Mouse (Mus musculus) NIH3T3 (cell line): ENCODE results near the gene Gigyf2.
"Not testable (repeated sequence)": the region's sequence is repeated elsewhere in the genome, so short reads cannot be mapped to it uniquely, and the experiment has no call there.

Source experiments
- DNase-seq: peaks from one replicate; pipeline ENCODE4 v3.0.0-alpha.2; 2012; ENCODE audit warnings: low read depth

Gene Gigyf2

GRCm38 (mm10) chr1:87449432-87449831 is 122.6 kb downstream of the Gigyf2 start:
- no peak for DNase-seq

GRCm38 (mm10) chr1:87456425-87456824 is 129.6 kb downstream of the Gigyf2 start:
- no peak for DNase-seq

- no peak for DNase-seq
These were observed 131.2 kb downstream of the Gigyf2 start for GRCm38 (mm10) chr1:87458045-87458444.

GRCm38 (mm10) chr1:87459856-87460255 is 133.1 kb downstream of the Gigyf2 start:
- DNase-seq: not testable (repeated sequence)

- no peak for DNase-seq
These were observed 140.7 kb downstream of the Gigyf2 start for GRCm38 (mm10) chr1:87467469-87467868.

GRCm38 (mm10) chr1:87468321-87468720 is 141.5 kb downstream of the Gigyf2 start:
- DNase-seq: peak; percentile 79

GRCm38 (mm10) chr1:87469971-87470370 is 143.2 kb downstream of the Gigyf2 start, which contains the start of gene Snorc:
TSS of gene Snorc (plus strand) at chr1:87470271.
- not testable (repeated sequence) for DNase-seq

- no peak for DNase-seq
These were observed 145.1 kb downstream of the Gigyf2 start for GRCm38 (mm10) chr1:87471914-87472313.

GRCm38 (mm10) chr1:87472576-87472975 is 145.8 kb downstream of the Gigyf2 start:
- no peak for DNase-seq

- DNase-seq: no peak
These were observed 148.5 kb downstream of the Gigyf2 start for GRCm38 (mm10) chr1:87475076-87475895.

- no peak for DNase-seq
These were observed 155.7 kb downstream of the Gigyf2 start for GRCm38 (mm10) chr1:87482546-87482945.

- peak; percentile 80 for DNase-seq
These were observed 159.6 kb downstream of the Gigyf2 start for GRCm38 (mm10) chr1:87486386-87486785.

GRCm38 (mm10) chr1:87492285-87492684 is 165.5 kb downstream of the Gigyf2 start:
- peak; percentile 71 for DNase-seq

GRCm38 (mm10) chr1:87493542-87493941 is 166.7 kb downstream of the Gigyf2 start:
- DNase-seq: no peak
